Mouse (Mus musculus) heart, embryonic 12.5 days (tissue): ENCODE data around the gene Ltc4s. TPM values are rescaled to one million over a fixed set of nuclear protein-coding genes. Genes with fewer than 3 reads are reported as not detected.

Source experiments
- ATAC-seq: fragments of 200-750 bp; cut with Nextera tagmentation; 2 replicates; pipeline ENCODE4 v1.8.0; 2017; ENCODE audit warnings: moderate TSS enrichment, moderate library complexity; ENCODE audit not compliant: insufficient number of reproducible peaks, low FRiP score
- H3K27ac ChIP-seq: fragments of 300-500 bp; sonication (generic); 2 replicates; pipeline ENCODE4 v1.5.1; 2016; ENCODE audit warnings: mild to moderate bottlenecking, moderate library complexity; ENCODE audit not compliant: poor library complexity, severe bottlenecking
- H3K27me3 ChIP-seq: fragments of 300-500 bp; sonication (generic); replicated peaks from 2 replicates; pipeline ENCODE4 v1.6.1; 2016; ENCODE audit warnings: mild to moderate bottlenecking, moderate library complexity
- H3K36me3 ChIP-seq: fragments of 300-500 bp; sonication (generic); 2 replicates; pipeline ENCODE4 v1.6.1; 2016; ENCODE audit warnings: mild to moderate bottlenecking, moderate library complexity
- H3K4me1 ChIP-seq: fragments of 300-500 bp; sonication (generic); replicated peaks from 2 replicates; pipeline ENCODE4 v1.6.1; 2016; ENCODE audit warnings: mild to moderate bottlenecking
- H3K4me2 ChIP-seq: fragments of 300-500 bp; sonication (generic); 2 replicates; pipeline ENCODE4 v1.6.1; 2016; ENCODE audit warnings: mild to moderate bottlenecking, moderate library complexity
- H3K4me3 ChIP-seq: fragments of 300-500 bp; sonication (generic); 2 replicates; pipeline ENCODE4 v1.5.1; 2016; ENCODE audit warnings: mild to moderate bottlenecking
- H3K9ac ChIP-seq: fragments of 300-500 bp; sonication (generic); 2 replicates; pipeline ENCODE4 v1.6.1; 2016; ENCODE audit warnings: mild to moderate bottlenecking, moderate library complexity
- H3K9me3 ChIP-seq: fragments of 300-500 bp; sonication (generic); replicated peaks from 2 replicates; pipeline ENCODE4 v1.6.1; 2016; ENCODE audit warnings: mild to moderate bottlenecking, moderate library complexity
- WGBS: fragments of 180-500 bp; shearing (Covaris S2); methylation state at CpG from one replicate; pipeline ENCODE4 v1.1.7; 2016; 5-methylcytosine and 5-hydroxymethylcytosine counted together
- polyA plus RNA-seq: library from polyadenylated mRNA; unstranded; fragments of >200 nt; fragmentation: Nextera tagmentation; extraction: Ambion mirVana; gene quantifications from 2 replicates; pipeline ENCODE4 v1.2.1, GENCODE M21; 2016

Ltc4s gene
- polyA plus RNA-seq, 1 experiment from 2014 or later = 0.70 TPM

DNA sequence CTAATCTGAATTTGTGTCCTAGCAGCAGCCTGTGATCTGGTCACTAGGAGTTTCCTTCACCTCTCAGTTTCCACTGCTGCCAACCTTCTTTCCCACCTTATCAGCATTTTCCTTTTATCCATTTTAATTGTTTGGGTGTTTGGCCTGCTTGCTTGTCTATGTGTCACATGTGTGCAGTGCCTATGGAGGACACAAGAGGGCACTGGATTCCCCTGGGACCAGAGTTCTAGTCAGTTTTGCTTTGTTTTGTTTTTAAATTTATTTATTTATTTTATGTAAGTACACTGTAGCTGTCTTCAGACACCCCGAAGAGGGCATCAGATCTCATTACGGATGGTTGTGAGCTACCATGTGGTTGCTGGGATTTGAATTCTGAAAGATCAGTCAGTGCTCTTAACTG, 30.7 kb upstream of the Ltc4s start:
- H3K4me1 ChIP-seq = peaks cover 29% of the 10 kb centered on the region
- H3K4me2 ChIP-seq = no peak overlapping the region
- no peaks in the 10 kb centered on the region for H3K9me3 ChIP-seq
- H3K4me3 ChIP-seq = no peak overlapping the region
- WGBS = 80% methylated on average over 2 of the region's 2 CpGs
- no peak overlapping the region for H3K27ac ChIP-seq
- H3K27me3 ChIP-seq = no peaks in the 10 kb centered on the region
- ATAC-seq = no peak
- H3K9ac ChIP-seq = no peak overlapping the region
- peaks cover 32% of the 10 kb centered on the region for H3K36me3 ChIP-seq

DNA sequence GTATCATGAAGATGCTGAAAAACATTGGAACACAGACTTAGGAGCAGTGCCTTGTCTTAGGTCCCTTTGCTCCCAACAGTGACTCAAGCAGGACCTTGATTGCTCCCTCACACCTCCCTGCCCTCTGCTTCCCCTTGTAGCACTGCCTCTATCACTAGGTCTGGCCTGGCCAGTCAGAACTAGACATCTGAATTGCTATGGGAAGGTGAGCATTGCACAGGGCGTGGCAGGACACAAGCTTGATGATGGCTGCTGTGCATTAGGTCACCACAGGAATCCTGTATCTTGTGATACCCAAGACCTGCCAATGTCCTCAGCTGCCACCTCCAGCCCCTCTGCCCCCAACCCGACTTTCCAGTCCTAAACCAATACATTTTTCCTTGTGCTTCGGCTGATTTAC, 28.6 kb upstream of the Ltc4s start:
- no peak overlapping the region for H3K4me2 ChIP-seq
- peaks cover 18% of the 10 kb centered on the region for H3K4me1 ChIP-seq
- no peak for ATAC-seq
- no peak overlapping the region for H3K4me3 ChIP-seq
- H3K36me3 ChIP-seq = peaks cover 48% of the 10 kb centered on the region
- H3K9me3 ChIP-seq = no peaks in the 10 kb centered on the region
- 88% methylated on average over 3 of the region's 3 CpGs for WGBS
- no peaks in the 10 kb centered on the region for H3K27me3 ChIP-seq
- H3K27ac ChIP-seq = no peak overlapping the region
- H3K9ac ChIP-seq = no peak overlapping the region

DNA sequence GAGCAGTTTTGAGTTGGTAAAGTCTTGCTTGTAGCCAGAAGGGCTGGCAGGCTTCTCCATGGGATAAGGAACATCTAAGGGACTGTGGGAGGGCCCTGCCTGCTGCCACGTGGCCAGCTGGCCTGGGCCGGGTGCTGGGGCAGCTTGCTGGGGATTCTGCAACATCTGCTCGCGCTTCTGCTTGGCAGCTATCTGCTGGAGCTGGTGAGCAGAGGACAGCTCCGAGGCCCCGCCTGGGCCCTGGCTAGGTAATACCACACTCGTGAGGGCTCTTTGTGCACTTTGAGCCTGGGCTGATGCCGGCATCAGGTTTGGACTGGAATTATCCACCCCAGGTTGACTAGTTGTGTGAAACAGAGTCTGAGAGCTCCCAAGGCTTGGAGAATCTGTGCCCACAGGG, 27.5 kb upstream of the Ltc4s start:
- no peak for ATAC-seq
- Histone ChIP-seq H3K9me3 (no peaks in the 10 kb centered on the region), H3K27ac (no peak overlapping the region), H3K4me2 (no peak overlapping the region), H3K36me3 (peaks cover 59% of the 10 kb centered on the region), H3K4me3 (no peak overlapping the region), H3K9ac (no peak overlapping the region), H3K27me3 (no peaks in the 10 kb centered on the region), H3K4me1 (peaks cover 7% of the 10 kb centered on the region)
- WGBS = 81% methylated on average over 8 of the region's 8 CpGs

DNA sequence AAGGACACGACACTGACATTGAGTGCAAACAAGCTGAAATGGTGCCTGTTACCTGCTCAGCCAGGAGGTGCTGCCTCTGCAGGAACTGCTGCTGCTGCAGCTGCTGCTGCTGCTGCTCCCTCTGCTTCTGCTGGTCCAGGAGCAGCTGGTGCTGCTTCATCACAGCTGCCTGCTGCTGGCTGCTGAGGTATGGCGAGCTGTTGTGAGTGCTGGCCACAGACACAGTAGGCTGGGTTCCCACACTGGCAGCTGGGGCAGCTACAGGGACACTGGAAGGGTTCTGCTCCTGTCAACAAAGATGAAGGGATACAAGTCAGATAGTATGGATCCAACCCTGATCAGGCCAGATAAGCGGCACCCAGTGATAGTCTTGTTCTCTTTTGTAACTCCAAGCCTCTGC, 24.8 kb upstream of the Ltc4s start:
- Histone ChIP-seq H3K4me3 (no peak overlapping the region), H3K36me3 (peaks cover 86% of the 10 kb centered on the region), H3K27ac (no peak overlapping the region), H3K27me3 (no peaks in the 10 kb centered on the region), H3K9ac (no peak overlapping the region), H3K4me1 (no peaks in the 10 kb centered on the region), H3K9me3 (no peaks in the 10 kb centered on the region), H3K4me2 (no peak overlapping the region)
- 89% methylated on average over 3 of the region's 3 CpGs for WGBS
- ATAC-seq = no peak

DNA sequence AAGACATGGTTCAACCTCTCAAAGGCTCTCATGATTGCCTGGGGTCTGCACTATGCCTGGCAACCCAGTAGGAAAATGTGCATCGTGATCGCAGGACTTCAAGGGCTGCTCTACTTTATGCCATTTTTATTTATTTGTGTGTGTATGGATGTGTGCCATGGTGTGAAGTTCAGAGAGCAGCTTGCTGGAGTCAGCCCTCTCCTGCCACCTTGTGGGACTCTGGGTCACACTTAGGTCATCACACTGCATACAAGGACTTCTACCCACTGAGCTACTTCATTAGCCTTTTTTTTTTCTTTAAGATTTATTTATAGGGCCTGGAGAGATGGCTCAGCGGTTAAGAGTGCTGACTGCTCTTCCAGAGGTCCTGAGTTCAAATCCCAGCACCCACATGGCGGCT, 23.6 kb upstream of the Ltc4s start:
- H3K4me1 ChIP-seq = no peaks in the 10 kb centered on the region
- no peak overlapping the region for H3K4me2 ChIP-seq

DNA sequence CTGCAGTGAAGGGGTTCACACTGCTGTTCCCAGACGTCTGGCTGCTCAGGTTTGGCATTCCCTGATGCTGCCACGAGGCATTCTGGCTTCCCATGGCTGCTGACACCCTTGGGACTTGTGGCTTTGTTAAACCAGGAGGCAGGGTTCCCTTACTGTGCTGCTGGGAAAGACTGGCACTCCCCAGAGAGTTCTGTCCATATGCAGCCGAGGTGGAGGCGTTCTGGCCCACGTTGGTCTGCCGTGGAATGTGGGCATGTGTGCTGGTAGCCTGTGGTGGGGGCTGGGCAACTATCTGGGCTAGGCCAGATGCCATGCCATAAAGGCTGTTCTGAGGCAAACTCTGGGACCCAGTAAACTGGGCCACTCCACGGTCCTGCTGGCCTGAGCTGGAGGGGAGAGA, 19.9 kb upstream of the Ltc4s start:
- no peak for ATAC-seq
- H3K27me3 ChIP-seq = no peaks in the 10 kb centered on the region
- H3K9me3 ChIP-seq = no peaks in the 10 kb centered on the region
- H3K4me3 ChIP-seq = no peak overlapping the region
- no peak overlapping the region for H3K9ac ChIP-seq
- H3K4me2 ChIP-seq = no peak overlapping the region
- H3K4me1 ChIP-seq = peaks cover 3% of the 10 kb centered on the region
- 88% methylated on average over 7 of the region's 7 CpGs for WGBS
- H3K36me3 ChIP-seq = peaks cover 73% of the 10 kb centered on the region
- H3K27ac ChIP-seq = no peak overlapping the region

More for the DNA sequence above, 23.6 kb upstream of the Ltc4s start:
- WGBS = 83% methylated on average over 4 of the region's 4 CpGs
- ATAC-seq = no peak
- H3K9ac ChIP-seq = no peak overlapping the region
- H3K27me3 ChIP-seq = no peaks in the 10 kb centered on the region
- H3K27ac ChIP-seq = no peak overlapping the region
- no peaks in the 10 kb centered on the region for H3K9me3 ChIP-seq
- no peak overlapping the region for H3K4me3 ChIP-seq
- peaks cover 95% of the 10 kb centered on the region for H3K36me3 ChIP-seq

DNA sequence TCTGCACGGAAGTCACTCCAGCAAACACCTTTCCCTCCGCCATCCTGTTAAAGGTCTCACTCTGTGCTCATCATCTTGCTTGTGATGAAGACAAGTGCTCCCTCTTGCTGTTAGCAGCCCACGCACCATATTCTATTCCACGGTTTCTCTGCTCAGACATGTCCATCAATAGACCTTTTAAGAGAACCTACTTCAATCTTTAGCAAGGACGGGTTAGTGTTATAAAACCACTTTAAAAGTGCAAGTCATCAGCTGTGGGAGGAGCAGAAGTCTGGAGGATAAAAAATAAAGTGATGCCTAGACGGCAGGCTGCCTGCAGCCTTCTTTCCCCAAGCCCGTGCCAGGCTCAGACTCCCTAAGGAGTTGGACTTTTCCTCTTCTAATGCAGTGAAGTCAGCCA, 18.2 kb upstream of the Ltc4s start:
- no peaks in the 10 kb centered on the region for H3K27me3 ChIP-seq
- H3K27ac ChIP-seq = no peak overlapping the region
- no peak overlapping the region for H3K4me2 ChIP-seq
- H3K9me3 ChIP-seq = no peaks in the 10 kb centered on the region
- no peak overlapping the region for H3K4me3 ChIP-seq
- peaks cover 16% of the 10 kb centered on the region for H3K4me1 ChIP-seq
- H3K9ac ChIP-seq = no peak overlapping the region
- no peak for ATAC-seq
- peaks cover 58% of the 10 kb centered on the region for H3K36me3 ChIP-seq
- WGBS = 82% methylated on average over 7 of the region's 7 CpGs

DNA sequence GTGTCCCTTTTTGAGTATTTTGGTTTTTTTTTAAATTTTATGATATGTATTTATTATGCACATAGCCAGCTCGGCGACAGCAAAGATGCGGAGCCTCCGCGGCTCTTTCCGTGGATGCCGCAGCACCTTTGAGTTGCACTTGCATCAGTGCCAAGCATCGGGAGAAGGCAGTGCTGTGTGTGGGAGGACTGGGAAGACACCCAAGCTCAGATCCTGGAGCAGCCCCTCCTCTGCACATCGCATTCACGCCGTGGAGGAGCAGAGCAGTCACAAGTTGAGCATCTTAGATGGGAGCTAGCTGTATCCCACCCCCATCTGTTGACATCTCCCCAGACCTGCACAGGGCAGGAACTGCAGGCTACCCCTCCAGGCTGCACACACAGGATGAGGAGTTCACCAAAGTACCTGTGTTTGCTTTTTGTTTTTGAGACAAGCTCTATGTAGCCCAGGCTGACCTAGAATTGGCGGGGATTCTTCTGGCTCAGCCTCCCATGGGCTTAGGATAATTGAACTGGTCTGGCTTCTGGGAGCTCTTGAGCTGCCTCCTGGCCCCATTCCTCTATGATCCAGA, 15.7 kb upstream of the Ltc4s start:
- Histone ChIP-seq H3K9ac (no peak overlapping the region), H3K27me3 (no peaks in the 10 kb centered on the region), H3K4me2 (no peak overlapping the region), H3K36me3 (peaks cover 33% of the 10 kb centered on the region), H3K4me1 (peaks cover 16% of the 10 kb centered on the region), H3K9me3 (no peaks in the 10 kb centered on the region), H3K27ac (no peak overlapping the region), H3K4me3 (no peak overlapping the region)
- WGBS = 81% methylated on average over 12 of the region's 12 CpGs
- no peak for ATAC-seq

DNA sequence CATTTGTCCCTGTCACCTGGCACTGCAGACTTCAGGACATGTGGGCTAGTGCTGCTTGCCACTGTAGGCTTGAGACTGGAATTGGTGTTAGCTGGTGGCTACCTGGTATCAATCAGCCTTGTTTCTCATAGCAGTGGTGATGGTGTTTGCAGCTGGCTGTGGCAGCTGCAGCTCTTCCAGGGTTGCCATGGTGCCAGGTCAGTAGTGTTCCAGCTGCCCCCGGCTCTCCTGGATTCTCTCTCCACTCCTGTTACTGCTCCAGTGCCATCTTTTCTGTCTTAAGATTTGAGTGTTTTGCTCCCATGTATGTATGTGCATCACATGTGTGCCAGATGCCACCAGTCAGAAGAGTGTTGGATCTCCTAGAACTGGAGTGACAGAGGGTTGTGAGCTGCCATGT, 15.0 kb upstream of the Ltc4s start:
- Histone ChIP-seq H3K27me3 (no peaks in the 10 kb centered on the region), H3K27ac (no peak overlapping the region), H3K4me1 (peaks cover 16% of the 10 kb centered on the region), H3K36me3 (peaks cover 26% of the 10 kb centered on the region), H3K4me2 (no peak overlapping the region), H3K4me3 (no peak overlapping the region), H3K9me3 (no peaks in the 10 kb centered on the region), H3K9ac (no peak overlapping the region)
- WGBS = 72% methylated on average over 1 of the region's 1 CpGs
- no peak for ATAC-seq

DNA sequence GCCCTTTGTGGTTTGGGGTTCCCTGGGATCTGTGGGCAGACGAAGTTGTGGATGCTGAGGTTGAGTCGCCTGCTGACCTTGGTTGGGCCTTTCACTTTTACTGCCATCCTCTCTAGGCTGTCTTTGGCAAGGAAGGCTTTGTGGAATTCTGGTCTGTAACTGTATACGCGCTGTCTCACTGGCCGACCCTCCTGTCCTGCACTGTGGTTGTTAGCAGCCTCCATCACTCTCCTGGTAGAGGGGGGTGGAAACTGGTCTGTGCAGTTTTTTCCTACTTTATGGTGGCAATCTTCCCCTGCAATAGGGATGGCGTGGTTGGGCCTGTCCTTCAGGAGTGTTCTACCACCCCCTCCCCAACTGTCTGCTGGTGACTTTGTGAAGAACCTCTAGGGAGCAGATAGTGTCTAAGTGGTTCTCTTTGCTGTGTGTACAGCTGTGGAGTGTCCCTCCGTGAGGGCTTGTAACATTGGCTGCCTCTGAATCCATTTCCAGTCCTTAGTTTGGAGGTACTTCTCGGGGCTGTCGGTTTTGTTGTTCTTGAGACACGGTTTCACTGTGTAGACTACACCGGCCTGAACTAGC, 14.4 kb upstream of the Ltc4s start:
- 0 out of 2 replicates have a peak, but pooled peaks have one; percentile 14 for ATAC-seq
- 50% methylated on average over 11 of the region's 11 CpGs for WGBS
- no peak overlapping the region for H3K9ac ChIP-seq

DNA sequence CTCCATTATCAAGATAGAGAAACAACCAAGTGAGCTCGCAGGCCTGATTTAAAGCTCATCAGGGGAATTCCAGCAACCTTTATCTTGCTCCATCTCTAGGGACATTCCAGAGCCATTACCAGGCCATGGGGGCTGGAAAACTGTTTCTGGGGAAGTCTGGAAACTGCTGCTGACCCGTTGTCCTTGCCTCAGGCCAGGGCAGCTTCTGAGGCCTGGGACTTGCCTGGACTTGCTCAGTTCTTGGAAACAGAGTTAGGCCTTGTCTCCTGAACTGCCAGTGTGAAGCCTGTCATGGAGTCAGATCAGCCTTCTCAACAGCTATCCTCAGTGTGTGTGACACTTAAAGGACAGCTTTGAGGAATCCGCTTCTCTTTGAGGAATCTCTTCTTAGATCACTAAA, 13.8 kb upstream of the Ltc4s start:
- Histone ChIP-seq H3K27ac (no peak overlapping the region), H3K4me3 (no peak overlapping the region), H3K36me3 (peaks cover 14% of the 10 kb centered on the region), H3K27me3 (no peaks in the 10 kb centered on the region), H3K4me2 (no peak overlapping the region), H3K9ac (no peak overlapping the region), H3K9me3 (no peaks in the 10 kb centered on the region), H3K4me1 (peaks cover 16% of the 10 kb centered on the region)
- ATAC-seq = peak; percentile 34; the same call in 1 of the 2 replicates
- 43% methylated on average over 3 of the region's 3 CpGs for WGBS

More for the DNA sequence above, 14.4 kb upstream of the Ltc4s start:
- H3K4me2 ChIP-seq = no peak overlapping the region
- no peaks in the 10 kb centered on the region for H3K9me3 ChIP-seq
- H3K27me3 ChIP-seq = no peaks in the 10 kb centered on the region
- H3K4me1 ChIP-seq = peaks cover 16% of the 10 kb centered on the region
- no peak overlapping the region for H3K27ac ChIP-seq
- H3K4me3 ChIP-seq = no peak overlapping the region
- peaks cover 20% of the 10 kb centered on the region for H3K36me3 ChIP-seq
